Mouse (Mus musculus) skeletal muscle tissue, postnatal 0 days (tissue): ENCODE measurements around the gene Sult6b1. TPM values are rescaled to one million over a fixed set of nuclear protein-coding genes. Genes with fewer than 3 reads are reported as not detected.

Experiments used
- polyA plus RNA-seq: library from polyadenylated mRNA; unstranded; fragments of >200 nt; fragmentation: Nextera tagmentation; extraction: Ambion mirVana; gene quantifications from 2 replicates; pipeline ENCODE4 v1.2.1, GENCODE M21; 2015

Gene Sult6b1
- 0.06 TPM in 1 of 2 replicates, not detected in the other for polyA plus RNA-seq

DNA sequence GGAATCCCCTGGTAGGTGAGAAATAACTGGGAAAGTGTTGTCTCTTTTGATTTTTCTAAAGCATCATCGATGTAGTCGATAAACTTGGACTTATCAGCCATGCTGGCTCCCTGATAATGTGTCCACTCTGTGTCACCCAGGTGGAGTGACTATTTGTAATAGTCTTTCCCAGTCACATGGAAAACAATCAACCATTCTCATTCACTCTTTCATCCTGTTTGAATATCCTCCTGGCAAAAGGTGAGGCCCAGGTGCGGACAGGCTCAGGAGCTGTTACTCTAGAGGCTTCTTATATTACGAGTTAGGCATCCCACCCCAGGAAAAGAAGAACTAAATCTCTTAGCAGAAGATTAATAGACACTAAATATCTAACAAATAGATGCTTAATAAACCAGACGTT, at the start of gene Sult6b1:
Sult6b1 (minus strand) TSS at position 101 of the 400 bp plus-strand sequence.

DNA sequence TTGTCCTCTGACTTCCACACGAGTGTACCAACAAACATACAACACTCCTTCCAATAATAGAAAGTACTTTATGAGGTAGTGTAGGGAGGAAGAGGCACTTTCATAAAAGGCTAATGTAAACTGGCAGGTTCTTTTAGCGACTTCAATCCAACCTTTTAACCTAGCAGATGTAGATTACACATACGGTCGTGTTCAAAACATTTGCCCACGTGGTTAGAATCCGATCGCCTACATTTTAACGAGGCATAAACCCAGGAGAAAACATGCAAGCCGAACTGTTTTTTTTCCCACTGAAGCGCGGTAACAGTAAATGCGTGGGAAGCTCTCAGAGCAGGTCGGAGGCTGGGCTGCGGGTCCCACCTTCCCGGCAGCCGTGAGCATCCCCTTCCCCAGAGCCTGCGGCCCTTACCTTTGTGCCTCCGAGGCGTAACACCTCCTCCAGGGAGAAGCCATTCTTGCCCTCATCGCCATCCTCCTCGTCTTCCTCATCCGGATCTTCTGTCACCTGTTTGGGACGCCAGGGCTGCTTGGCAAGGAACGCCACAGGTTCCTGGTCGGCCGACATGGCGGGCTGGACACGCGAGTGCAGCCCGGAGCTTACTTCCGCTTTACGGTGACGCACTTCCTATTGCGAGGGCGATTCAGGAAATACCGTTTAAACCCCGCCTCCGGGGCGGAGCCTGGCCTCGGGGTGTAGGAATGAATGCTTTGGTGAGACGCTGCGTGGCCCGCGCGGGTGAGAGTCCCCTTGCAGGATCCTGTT, 29.9 kb upstream of the Sult6b1 start, which contains the start of the genes Cebpz and Ndufaf7:
Cebpz (minus strand) TSS at position 601 of the 763 bp plus-strand sequence.
Ndufaf7 (plus strand) TSS at position 671 of the 763 bp plus-strand sequence.

DNA sequence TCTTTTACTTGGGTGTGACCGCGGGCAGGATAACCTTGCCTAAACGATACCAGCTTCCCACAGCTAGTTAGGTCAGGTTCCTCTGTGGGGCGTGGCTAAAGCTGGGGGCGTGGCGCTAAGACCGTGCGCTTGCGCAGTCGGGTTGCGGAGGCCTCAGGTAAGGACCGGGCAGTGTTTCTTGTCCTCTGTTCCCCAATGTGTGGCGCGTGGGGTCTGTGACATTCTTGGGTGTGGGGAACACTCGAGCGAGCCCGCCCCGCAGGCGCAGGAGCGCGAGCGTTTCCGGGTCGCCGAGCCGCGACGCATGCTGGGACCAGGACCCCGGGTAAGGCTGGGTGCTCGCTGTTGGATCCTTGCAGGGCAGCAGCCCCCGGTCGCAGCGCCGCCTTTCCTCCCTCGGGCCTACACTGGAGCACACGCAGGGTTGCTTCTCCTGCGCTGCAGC, 9.6 kb upstream of the Sult6b1 start, which contains the start of gene Cebpzos:
Cebpzos (plus strand) TSS at position 132 of the 445 bp plus-strand sequence.

DNA sequence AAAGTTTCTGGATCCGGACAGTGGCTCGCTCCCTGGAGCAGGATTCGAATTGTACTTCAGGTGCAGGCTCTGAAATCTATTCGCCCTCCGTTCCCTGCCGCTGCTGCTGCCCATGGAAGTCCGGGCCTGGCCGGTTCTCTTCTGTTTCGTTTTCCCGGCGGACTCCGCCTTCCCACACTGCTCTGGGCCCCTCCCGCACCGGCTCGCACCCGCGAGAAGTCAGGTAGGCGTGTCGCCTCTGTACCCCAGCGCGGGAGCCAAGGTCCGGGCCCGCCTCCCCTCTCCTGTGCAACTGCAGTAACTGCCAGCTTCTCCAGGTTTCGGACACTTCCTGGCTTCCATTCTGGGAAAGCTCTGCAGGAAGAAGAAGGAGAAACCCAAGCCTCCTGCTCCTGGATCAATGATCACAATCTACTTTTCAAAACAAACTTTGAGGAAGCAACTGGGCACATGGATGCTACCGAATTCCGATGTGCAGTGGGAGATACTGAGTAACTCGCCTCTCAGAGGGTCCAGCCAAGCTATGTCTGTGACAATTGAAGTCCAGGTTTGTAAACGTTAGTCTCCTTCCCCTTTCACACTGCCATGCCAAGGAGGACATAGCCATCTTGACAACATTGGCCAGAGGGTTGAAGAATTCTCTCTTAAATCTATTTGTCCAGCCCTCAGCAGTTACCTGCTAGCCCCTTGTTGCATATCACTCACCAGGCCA, 24.2 kb downstream of the Sult6b1 start, which contains the start of gene Eif2ak2:
Eif2ak2 (minus strand) TSS at position 173 of the 712 bp plus-strand sequence.

DNA sequence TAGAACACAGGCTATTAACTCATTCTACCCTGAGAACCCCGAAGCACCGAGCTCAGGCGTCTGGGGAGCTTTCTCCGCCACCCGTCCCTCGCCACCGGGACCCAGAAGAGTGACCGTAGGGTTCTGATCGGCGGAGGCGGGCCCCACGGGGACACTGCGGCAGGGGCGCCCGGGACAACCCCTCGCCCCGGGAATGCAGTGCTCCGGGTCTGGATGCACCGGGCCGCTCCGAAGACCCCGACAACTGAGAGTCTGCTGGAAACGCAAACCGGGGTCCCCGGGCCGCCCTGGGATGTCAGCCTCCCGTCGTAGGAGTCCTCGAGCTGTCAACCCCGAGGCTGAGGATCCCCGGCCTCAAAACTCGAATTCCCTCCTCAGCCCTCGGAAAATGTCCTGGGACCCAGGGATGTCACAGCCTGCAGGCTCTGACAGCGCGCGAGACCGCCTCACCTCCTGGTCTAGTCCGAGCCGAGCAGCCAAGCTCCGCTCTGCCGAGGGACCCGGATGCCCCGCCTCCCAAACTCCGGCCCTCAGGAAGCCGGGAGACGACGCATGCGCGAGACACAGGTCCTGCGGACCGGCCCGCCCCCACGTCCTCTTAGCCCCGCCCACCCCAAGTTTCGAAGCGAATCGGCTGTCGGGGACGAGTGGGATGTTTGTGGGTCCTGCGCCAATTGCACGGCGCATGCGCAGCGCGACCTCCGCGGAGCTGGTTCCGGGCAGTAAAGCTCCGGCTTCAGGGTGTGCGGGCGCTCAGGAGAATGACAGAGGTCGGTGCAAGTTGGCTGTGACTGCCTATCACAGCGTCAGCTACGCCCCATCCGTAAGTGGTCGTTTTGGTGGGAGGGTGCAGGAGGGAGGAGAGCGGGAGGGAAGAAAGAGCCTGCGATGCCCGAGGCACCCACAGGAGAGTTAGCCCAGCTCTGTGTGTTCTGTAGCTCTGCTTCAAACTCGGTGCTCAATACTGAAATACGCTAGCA, 71.6 kb downstream of the Sult6b1 start, which contains the start of the genes Heatr5b and Gpatch11:
Heatr5b (minus strand) TSS at position 509 of the 980 bp plus-strand sequence.
Gpatch11 (plus strand) TSS at position 712 of the 980 bp plus-strand sequence.

Other genes with a start within 250 kb of the Sult6b1 start
- 2.2 and 2.3 TPM in 2 replicates for gene Strn, start 169.8 kb downstream of the Sult6b1 start, polyA plus RNA-seq
- gene Heatr5b, start 71.6 kb downstream of the Sult6b1 start, polyA plus RNA-seq: 4.8 and 5.5 TPM in 2 replicates
- 32.7 and 39.3 TPM in 2 replicates for gene Gpatch11, start 71.4 kb downstream of the Sult6b1 start, polyA plus RNA-seq
- 5.0 and 6.9 TPM in 2 replicates for gene Eif2ak2, start 24.4 kb downstream of the Sult6b1 start, polyA plus RNA-seq
- 126 and 131 TPM in 2 replicates for gene Cebpzos, start 9.5 kb upstream of the Sult6b1 start, polyA plus RNA-seq
- 28.6 and 29.4 TPM in 2 replicates for gene Cebpz, start 30.1 kb upstream of the Sult6b1 start, polyA plus RNA-seq
- gene Ndufaf7, start 30.1 kb upstream of the Sult6b1 start, polyA plus RNA-seq: 31.1 and 32.9 TPM in 2 replicates
- gene Prkd3, start 113.8 kb upstream of the Sult6b1 start, polyA plus RNA-seq: 14.2 and 15.4 TPM in 2 replicates
- 42.9 and 50.4 TPM in 2 replicates for gene Qpct, start 144.9 kb upstream of the Sult6b1 start, polyA plus RNA-seq